Mouse (Mus musculus) right cerebral cortex, postnatal 4 days (tissue): Measurements from ENCODE around the gene Mettl26.
A peak's percentile ranks its signal among the peaks of the same experiment; 100 is the strongest.

Experiments
- DNase-seq: peaks from one replicate; pipeline ENCODE4 v3.0.0-alpha.2; 2022

Gene Mettl26

DNA sequence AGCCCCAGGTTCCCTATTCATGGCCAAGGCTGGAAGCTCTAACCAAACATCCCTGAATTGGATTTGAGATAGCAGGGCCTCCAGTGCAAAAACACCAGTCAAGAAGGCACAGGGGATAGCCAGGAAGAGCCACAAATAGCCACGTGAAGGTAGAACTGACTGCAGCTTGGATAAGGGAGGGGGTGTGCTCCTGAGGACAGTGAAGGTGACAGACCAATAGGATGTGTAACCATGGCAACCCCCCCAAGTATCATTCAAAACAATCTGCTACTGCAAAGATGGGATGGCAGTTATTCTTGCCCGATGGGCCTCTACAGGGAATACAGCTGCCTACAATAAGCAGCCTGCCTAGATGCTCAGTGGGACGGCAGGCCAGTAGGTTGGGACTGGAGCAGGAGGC, 37.3 kb upstream of the Mettl26 start:
- DNase-seq = no peak

DNA sequence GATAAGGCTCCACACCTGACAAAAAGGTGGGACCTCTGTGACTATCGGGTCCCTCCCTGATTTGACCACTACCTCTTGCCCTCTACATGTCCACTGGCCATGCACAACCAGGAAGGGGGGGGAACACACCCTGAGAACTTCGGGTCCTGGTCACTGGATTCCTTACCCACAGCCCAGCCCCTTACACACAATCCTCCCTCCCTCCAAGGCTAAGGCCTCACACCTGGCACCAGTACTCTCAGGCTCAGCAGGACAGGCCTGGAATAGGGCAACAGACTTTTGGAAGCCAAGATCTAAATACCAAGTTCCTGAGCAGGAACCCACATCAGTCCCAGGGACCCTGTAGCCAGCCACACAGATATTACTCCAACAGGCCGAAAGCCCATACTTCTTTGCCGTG, 36.0 kb upstream of the Mettl26 start:
- DNase-seq = no peak

DNA sequence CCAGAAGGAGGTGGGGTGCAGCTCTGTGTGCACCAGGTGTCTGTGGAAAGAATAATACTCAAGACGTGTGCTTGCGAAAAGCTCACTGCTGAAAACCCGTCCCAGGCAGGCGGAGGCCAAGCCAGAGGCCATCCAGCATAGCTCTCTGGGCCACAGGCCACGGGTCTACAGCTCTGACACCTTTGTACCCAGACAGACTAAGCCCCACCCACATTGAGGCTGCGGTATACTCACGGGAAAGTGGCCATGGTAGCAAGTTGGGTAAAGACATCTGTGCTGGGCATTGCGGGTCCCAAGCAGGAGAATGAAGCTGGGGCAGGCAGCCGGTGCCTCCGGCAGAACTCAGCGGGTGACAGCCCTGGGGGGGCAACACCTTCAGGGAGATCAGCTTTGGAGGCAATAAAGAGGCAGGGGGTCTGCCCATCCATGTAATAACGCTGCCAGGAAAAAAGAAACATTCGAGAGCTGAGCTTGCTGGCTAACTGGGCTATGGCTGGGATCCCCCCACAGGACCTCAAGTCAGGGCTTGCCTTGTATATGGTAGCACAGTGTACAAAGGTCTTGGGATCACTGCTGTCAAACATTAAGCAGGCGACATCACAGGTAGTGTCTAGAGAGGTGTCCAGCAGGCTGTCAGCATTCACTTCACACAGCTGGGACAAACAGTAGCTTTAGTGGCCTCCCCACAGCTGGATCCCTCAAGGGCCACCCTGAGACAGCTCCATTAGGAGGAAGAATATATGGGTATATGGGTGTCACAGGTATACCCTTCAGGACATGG, 35.2 kb upstream of the Mettl26 start:
- DNase-seq = no peak

DNA sequence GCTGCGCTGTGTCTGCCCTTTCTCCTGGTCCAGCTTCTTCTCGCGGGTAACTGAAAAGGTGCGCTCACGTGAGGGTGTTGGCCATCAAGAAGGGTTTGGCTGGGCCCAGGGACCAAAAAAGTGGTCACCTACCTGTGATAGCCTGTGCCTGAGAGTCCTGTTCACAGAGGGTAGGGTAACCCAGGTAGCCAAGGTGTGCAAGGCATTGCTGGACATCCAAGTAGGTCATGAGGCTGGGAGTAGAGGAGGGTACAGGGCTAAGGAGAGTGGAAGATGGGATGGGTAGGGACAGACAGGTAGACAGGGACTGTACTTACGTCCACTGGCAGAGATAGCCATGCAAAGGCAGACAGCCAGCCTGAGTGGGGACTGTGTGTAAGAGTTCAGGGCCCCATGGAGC, 34.4 kb upstream of the Mettl26 start:
- no peak for DNase-seq

DNA sequence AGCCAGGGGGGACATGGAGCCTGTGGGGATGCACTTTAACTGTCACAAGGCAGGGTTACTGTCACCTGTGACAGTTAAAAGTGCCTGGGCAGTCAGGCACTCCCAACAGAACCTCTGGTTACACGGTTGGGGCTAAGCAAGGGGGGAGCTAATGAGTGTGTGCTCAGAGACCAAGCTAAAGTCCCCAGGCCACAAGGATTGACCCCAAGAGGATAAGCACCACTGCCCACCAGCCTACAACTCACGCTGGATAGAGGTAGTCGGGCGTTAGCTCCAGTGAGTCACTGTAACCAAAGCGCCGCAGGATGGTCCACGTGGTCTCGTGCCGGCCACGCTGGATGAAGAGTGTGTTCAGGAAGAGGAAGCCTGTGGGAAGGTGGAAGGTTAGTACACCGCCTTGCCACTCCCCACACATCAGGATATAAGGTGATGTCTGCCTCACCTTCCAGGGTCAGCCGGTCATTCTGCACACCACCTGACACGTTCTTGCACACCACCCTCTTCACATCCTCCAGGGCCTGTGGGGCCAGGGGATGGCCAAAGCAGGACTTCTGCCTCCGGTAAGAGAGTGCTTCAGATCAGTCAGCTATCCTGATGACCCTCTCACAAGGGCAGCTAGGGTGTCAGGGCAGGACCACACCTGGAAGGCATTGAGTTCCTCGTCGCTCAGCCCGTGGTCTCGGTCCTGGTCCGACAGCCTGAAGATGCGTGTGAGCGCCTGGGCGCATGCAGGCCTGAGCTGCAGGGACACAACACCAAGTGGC, 33.6 kb upstream of the Mettl26 start, which contains the start of gene Gm20683:
TSS of gene Gm20683 (minus strand) at position 647 of the 764 bp plus-strand sequence.
- DNase-seq = no peak

DNA sequence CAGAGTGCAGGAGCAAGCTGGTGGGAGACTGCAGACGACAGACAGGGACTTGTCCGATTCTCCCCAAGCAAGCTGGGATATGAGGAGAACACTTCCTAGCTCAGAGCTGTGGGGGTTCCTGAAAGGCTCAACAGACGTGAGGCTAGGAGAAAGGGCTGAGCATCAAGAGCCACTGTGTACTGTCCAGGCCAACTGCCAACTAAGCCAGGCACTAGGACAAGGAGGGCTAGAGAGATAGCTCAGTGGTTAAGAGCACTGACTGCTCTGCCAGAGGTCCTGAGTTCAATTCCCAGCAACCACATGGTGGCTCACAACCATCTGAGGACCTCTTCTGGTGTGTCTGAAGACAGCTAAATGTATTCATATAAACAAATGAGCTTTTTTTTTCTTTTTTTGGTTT, 32.4 kb upstream of the Mettl26 start:
- DNase-seq = no peak

DNA sequence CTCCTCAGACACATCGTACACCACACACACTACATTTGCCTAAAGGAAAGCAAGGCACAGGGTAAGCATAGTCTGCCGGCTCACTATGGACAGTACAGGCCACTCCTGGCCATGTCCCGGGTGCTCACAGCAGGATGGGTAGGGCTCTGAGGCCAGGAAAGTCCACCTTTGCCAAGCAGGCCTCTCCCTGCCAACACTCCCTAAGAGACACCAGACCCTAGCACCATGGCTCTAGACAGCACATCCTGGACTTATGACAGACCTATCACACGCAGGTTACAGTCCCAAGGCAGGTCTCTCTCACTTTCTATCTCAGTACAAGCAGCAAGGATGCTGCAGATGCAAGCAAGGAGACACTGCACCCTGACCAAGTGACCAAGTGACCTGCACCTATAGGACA, 31.8 kb upstream of the Mettl26 start:
- no peak for DNase-seq

DNA sequence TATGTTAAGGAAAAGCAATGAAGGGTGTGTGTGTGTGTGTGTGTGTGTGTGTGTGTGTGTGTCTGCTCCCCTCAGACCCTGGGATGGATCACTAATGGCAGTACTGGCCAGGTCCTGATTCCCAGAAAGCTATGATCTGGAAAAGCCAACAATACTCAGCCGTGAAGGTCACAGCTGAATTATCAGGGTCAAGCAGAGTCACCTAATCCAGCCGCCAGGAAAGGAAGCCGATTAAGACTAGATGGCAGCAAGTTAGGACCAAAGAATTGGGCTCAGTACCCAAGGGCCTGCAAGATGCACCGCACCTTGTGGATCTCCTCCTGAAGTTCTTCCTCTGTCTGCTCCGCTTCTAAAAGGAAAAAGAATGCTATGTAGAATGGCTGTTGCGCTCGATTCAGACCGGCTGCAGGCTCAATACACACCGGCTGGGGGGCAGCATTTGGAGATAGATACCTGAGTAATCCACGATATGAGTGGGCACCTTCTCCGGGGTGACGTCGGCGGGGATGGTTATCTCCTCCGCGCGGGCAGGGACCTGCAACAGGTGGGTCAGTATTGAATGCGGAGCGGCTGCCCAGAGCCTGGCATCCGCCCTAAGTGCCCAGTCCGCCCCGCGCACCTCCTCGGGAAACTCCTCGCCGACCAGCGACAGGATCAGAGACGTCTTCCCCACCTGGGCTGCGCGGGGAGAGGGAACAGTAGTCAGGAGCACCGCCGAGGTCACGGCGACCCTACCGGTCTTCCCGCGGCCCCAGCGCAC, 31.1 kb upstream of the Mettl26 start:
- DNase-seq = no peak

DNA sequence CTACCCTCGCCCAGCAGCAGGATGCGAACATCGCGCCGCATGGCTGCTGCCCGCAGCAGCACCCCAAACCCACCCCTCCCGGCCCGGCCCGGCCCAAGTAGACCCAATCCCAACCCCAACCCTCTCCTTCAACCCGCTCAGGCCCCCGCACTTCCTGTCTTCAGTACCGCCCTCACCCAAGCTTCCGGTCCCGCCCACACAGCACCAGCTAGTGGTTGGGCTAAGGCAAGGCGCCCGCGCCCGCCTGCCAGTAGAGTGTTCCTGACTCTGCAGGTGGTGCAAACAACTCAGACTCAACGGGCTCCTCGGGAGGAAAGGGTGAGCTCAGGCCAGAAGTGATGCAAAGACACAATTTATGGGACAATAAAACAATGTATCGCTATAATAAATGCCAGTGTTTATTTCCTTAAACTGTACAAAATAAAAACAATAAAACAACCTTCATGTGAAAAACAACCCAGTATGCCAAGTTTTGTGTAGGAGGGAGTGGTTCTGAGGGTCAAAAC, 30.4 kb upstream of the Mettl26 start, which contains the start of gene Rhot2:
TSS of gene Rhot2 (minus strand) at position 456 of the 506 bp plus-strand sequence.
- peak; percentile 91 for DNase-seq

DNA sequence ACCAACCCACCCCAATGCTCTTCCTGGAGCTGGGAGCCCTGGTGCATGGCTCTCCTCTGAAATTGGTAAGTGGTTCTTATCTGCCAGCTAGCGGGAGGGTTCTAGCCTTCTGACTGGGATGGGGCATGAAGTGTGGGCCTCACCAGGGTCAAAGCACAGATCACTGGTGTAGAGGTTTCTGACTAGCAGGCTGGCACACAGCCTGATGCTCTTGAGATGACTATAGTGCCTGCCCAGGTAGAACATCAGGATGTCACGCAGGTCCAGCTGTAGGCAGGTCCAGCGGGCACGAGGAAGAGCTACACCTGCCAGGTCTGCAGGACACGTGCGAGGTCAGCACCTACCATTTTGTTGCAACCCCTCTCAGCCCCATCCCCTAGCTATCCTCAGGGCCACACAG, 14.6 kb upstream of the Mettl26 start:
- DNase-seq = no peak

DNA sequence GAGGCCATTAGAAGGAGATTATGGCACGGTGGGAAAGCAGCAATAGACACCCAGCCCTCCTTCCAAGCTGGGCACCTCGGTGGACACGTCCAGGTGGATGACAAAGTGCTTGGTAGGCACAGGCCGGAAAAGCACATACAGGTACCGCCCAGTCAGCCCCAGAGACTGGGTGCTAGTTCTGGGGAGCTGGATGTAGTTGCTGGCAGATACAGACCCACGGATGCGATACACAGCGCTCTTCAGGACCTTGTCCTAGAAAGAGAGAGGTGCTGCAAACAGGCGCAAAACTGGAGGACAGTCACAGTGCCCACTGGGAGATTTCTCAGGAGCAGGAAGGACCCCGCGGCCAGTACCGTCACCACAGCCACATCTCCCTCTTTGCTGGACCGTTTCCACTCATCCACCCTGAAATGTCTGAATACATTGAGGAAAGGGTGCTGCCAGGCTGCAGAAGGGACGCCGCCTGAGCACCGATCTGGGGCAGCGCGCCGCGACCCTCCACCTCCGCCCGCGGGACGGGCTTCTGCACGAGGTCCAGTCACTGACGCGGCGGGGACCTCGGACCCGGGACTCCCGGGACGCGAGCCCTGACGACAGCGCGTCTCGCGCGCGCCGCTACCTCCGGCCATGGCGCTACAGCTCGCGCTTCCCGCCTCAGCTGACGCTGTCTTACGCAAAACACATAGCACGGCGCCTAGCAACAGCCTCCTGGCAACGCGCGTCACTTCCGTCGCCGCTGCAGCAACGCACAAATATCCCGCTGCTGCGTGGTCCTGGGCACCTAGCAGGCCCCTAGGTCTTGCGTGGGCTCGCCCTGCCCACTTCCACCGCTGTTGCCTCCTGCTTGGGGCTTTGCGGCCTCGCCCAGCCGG, 13.8 kb upstream of the Mettl26 start, which contains the start of gene Wdr90:
TSS of gene Wdr90 (minus strand) at position 670 of the 872 bp plus-strand sequence.
- DNase-seq = peak; percentile 87

DNA sequence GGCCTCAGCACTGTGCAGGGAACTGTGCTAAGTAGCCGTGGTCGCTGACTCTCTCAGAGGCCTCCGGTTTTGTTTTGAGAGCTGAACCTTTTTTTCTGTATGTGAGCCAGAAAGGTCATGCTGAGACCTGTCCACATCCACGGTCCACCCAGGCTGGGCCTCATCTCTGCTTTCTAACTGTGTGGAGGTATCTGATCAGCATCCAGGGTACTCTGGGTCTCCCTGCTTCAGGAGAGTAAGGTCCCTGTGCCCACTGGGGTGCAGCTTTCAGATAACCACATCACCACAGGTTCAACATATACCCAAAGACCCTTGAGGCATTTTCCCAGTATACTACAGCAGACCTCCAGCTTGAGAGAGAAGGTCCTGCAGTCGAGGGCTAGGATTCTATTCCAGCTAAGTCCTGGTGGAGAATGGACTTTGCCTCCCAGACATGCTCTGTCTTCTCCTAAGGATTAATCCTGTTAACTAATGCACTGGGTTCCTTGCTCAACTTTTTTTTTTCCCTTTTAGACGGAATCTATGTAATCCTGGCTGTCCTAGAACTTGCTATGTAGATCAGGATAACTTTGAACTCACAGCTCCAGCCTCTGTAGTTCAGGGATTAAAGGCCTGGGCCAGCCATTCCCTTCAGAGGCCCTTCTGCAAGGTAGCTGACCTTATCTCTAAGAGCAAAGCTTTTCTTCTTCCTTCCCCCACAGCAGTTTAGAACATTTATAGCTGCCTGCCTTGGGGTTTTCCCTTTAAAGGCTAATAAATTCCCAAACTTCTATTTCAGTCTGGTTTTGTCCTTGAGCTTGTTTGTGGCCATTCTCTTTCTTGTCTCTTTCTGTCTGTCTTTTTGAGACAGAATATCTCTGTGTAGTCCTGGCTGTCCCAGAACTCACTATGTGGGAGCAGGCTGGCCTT, 12.9 kb upstream of the Mettl26 start:
- DNase-seq = no peak

DNA sequence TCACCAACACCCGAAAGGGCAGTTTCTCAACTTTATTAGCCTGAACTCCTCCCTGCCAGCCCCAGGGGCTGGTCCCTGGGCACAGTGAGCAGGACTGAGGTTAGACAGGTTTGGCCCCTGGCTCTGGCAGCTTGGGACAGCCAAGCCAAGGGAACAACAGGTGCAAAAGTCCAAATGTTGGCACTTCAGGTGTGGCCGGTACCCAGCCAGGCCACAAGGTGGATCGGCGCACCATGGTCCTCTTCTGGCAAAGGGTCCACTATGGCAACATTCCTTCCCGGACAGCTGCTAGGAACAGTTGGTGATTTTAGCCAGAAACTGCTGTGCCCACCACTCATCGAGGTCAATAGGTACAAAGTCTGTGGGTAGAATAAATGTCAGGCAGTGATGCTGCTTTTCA, 11.2 kb upstream of the Mettl26 start:
- no peak for DNase-seq

DNA sequence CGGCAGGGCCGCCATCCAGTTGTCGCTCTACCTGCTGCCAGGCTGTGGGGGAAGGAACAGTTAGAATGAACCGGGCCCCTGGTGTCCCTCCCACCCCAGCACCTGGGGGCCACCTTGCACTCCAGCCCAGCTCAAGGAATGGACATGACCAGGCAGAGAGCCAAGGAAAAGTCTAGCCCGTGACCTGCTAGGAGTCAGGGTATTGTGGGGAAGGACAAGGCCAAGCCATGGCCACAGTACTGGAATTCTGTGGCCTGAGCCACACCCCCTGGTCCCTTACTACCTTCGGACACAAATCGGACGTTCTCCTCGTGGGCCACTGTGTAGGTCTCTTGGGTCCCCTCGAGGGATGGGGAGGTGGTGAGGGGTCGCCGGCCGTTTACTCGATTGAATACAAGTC, 10.6 kb upstream of the Mettl26 start:
- no peak for DNase-seq

DNA sequence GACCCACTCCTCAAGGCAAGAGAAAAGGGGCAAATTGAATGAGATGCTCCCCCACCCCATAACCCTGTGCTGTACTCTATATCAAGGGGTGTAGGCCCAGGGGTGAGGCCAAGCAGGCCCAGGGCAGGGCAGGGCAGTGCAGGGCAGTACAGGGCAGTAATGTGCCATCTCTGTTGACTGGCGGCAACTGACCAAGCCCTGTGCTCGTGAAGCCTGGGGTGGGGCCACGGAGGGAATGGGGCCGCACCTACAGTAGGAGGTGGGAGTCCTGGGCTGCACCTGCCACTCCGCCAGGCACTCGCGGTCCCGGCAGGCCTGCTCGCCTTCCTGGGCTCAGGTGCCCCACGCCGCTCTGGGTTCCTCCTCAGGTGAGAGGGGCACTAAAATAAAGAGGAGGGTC, 9.6 kb upstream of the Mettl26 start:
- no peak for DNase-seq

DNA sequence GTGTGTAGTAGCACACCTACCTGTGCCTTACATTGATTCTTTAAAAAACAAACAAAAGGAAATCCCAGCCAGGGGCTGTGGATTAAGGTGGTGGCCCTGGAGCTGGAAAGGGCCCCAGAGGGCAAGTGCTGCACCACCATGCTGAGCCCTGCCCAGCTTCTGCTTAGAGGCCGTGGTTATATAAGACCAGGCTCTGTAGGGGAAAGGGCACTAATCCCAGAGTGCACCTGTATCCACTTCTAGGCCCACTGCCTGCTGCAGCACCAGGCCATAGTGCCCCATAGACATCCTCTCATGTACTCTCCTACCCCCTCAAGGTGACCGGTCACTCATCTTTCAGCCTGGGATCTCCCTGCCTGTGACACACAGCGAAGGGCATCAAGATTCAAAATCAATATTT, 8.7 kb upstream of the Mettl26 start:
- DNase-seq = no peak

DNA sequence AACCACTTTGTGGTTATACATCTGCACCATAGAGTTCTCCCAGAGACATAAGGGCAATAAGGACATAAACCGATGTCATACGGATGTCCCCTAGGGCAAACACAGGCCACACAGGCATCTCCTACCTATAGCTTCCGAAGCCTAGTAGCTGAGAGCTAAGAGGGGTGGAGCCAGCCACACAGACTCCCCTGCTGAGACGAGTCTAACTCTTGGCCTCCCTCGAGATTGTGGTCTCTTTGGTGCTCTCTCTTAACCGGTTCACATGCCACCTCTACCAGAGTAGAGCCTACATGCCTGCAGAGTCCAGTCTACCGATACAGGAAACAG, 7.4 kb upstream of the Mettl26 start:
- DNase-seq = no peak

DNA sequence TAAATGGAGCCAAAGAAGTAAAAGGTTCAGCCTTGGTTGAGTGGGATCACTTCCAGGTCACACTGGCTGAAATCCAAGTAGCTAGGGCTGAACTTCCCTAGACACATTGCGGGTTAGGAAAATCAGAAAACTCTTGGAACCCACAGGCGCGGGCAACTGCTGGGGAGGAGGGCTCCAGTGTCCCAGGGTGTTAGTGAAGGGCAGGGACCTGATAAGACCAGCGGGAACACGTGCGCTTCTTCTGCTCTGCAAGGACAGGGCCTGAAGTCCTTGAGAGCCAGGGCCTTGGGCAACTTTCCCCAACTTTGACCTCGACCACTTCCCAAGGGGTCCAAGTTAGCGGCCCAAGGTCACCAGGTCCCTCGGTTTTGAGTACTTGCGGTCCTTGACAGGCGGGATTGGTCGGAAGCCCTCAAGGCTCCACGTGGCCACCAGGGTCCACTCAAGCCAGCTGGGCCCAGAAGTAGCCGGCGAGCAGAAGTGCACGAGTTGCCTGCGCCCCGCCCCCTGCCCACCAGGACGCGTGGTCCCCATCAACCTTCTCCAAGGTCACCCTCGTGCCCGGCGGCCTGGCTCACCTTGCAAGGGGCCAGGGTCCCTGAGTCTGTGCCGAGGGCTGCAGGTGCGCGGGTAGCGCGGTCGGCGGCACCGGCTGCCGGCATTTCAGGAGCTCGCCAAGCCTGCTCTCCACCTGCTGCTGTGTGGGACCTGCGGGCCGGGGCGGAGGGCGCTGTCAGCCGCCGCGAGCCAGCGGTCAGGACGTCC, 6.9 kb upstream of the Mettl26 start:
- peak; percentile 44 for DNase-seq

DNA sequence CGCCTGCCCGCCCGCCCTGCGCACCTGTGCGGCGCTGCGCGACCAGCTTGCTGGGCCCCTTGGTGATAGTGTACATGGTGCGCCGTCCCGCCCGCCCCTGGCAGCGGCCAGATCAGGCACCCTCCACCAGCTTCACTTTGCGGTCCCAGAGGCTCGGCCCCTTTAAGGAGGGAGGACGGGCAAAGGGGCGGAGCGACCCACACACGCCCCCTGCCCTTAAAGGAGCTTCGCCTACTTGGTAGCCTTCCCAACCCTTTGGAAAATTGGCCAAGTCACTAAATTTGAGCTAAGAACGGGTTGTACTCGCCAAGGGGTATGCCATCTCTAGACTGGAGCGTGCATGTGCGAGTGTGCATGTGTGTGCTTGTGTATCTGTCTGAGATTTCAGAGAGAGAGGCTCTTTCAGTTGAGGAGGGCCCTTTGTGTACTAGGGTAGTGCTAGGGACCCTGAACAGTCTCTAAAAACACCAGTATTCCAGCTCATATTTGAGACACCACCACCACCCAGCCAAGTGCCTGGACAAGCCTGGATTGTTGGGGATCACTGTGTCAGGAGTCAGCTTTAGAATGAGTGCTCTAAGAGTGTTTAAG, 6.2 kb upstream of the Mettl26 start, which contains the start of gene Mcrip2:
TSS of gene Mcrip2 (minus strand) at position 164 of the 591 bp plus-strand sequence.
- peak; percentile 70 for DNase-seq

DNA sequence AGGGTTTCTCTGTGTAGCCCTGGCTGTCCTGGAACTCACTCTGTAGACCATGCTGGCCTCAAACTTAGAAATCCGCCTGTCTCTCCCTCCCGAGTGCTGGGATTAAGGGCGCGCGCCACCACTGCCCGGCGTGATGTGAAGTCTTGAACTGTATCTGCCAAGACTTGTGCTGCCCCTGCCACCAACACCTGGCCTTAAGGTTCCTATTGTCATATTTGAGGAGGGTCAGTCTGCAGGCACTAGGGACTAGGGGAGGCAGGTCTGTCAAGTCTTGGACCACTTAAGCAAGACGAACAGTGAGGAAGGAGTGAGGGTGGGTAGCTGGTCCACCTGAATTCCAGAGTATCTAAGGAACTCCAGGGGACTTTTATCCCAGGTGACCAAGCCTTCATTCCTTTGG, 5.4 kb upstream of the Mettl26 start:
- DNase-seq = no peak
